Mouse (Mus musculus) E14TG2a.4 (cell line): Measurements from ENCODE around the gene E330009J07Rik.

Experiments
- H3K27me3 ChIP-seq: 2 replicates; pipeline ENCODE4 v1.6.1; 2014; ENCODE audit warnings: low read length, control low read depth; ENCODE audit not compliant: insufficient read depth
- H3K36me3 ChIP-seq: 2 replicates; pipeline ENCODE4 v1.6.1; 2014; ENCODE audit warnings: low read length, control low read depth; ENCODE audit not compliant: insufficient read depth
- H3K4me1 ChIP-seq: replicated peaks from 2 replicates; pipeline ENCODE4 v1.6.1; 2014; ENCODE audit warnings: low read depth, low read length, control low read depth
- H3K4me3 ChIP-seq: replicated peaks from 2 replicates; pipeline ENCODE4 v1.5.1; 2014; ENCODE audit warnings: mild to moderate bottlenecking, low read length
- H3K9me3 ChIP-seq: 2 replicates; pipeline ENCODE4 v1.6.1; 2014; ENCODE audit warnings: low read length, control low read depth
- CTCF ChIP-seq: conservative IDR thresholded peaks from 2 replicates; pipeline ENCODE4 v1.5.1; 2014; ENCODE audit warnings: low read length
- NANOG ChIP-seq: IDR thresholded peaks from 2 replicates; pipeline ENCODE4 v1.6.1; 2014; ENCODE audit warnings: borderline replicate concordance, low read length, mixed read lengths
- POU5F1 ChIP-seq: IDR thresholded peaks from 2 replicates; pipeline ENCODE4 v1.6.1; 2014; ENCODE audit warnings: low read length, borderline replicate concordance

The E330009J07Rik gene

DNA sequence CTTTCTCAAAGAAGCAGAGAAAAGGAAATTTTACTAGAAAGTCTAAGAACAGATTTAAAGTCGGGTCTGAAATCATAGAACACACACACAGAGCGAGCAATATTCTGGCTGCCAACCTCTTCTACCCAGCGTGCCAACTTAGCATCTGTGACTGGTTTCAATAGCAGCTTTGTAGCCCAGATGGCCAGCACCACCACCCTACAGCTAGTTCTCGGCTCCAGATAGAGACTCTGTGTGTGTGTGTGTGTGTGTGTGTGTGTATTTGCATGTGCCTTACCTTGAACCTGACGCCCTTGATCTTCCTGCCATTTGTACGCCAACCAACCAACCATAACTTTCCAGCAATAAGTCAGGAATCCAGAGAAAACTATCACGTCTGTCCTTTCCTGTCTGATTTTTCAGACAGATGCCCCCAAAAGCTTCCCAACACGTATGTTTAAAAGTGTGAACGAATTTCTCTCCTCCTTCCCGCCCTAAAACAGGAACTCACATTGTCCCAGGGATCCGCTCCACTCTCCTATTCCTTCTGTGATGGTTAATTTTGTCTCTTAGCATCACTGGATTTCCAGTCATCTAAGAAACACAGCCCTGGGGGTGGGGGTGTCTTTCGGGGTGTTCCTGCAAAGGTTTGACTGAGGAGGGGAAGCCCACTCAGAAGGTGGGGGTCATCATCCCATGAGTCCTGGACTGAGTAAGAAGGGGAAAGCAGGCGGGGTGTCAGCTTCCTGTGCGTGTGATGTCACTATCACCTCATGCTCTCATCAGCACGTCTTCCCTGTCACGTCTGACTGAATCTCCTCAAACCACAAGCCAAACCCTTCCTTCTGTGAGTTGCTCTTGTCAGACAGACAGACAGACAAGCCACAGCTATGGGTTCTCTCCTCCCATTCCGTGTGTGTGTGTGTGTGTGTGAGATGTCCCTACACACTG is 3.3 kb downstream of the E330009J07Rik start:
- Histone ChIP-seq H3K36me3 (no peaks in the 10 kb centered on the region), H3K4me3 (no peak overlapping the region), H3K4me1 (peaks cover 10% of the 10 kb centered on the region), H3K9me3 (no peaks in the 10 kb centered on the region), H3K27me3 (peaks cover 48% of the 10 kb centered on the region)
- no peak for TF ChIP-seq NANOG

DNA sequence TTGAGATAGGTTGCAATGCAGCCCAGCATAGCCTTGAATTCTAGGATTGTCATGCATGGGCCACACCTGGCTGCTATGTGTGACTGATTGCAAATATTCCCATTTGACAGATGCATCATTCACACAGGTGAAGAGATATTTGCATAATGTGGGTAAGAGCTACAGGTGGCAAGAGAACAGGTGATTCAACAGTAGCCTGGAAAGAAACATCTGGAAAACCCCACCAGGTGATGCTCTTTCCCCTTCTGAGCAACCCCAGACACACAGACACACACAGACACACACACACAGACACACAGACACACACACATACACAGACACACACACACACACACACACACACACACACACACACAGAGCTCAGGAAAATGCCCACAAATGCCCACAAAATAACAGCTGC is 4.1 kb downstream of the E330009J07Rik start:
- Histone ChIP-seq H3K9me3 (no peaks in the 10 kb centered on the region), H3K36me3 (no peaks in the 10 kb centered on the region), H3K4me1 (peaks cover 10% of the 10 kb centered on the region), H3K4me3 (no peak overlapping the region), H3K27me3 (peaks cover 41% of the 10 kb centered on the region)
- no peak for TF ChIP-seq POU5F1
- TF ChIP-seq CTCF = no peak
- TF ChIP-seq NANOG = no peak

DNA sequence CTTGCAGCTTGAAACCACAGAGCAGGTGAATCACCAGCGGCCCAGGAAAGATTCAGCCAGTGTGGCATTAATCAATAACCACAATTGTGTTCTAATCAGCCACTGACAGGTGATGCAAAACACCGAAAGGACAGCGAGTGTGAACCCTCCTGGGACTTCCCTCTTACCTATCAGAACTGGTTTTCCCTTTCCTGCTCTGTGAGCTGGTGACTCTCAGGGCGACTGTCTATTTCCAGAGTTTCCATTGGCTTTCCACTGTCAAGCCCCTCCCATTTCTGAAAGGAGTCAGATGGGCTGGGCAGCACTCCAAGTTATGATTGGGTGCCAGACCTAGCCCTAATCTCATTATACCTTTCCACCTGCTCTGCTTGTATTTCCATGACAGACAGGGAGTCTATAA is 4.6 kb downstream of the E330009J07Rik start:
- peaks cover 10% of the 10 kb centered on the region for H3K4me1 ChIP-seq
- H3K27me3 ChIP-seq = peaks cover 37% of the 10 kb centered on the region
- H3K36me3 ChIP-seq = no peaks in the 10 kb centered on the region
- no peaks in the 10 kb centered on the region for H3K9me3 ChIP-seq
- no peak for TF ChIP-seq CTCF
- no peak for TF ChIP-seq POU5F1
- no peak for TF ChIP-seq NANOG
- H3K4me3 ChIP-seq = no peak overlapping the region

DNA sequence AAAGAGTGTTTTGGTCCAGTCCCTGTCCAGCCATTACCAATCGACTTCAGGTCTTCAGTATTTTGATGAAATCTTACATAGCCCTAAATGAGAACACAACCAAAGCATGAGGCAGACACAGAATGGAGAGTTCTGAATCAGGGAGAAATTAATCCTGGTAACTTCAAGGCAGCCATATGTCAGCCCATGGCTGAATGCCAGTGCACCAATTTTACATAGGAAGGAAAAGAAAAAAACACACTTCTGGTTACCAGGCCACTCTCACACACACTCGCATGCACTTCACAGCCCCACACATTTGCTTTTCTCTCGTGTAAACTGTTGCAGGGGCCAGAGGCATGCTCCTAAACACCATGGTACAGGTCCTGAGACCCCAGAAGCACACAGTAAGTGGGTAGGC is 5.1 kb downstream of the E330009J07Rik start:
- H3K36me3 ChIP-seq = no peaks in the 10 kb centered on the region
- no peak overlapping the region for H3K4me3 ChIP-seq
- H3K27me3 ChIP-seq = peaks cover 33% of the 10 kb centered on the region
- no peak for TF ChIP-seq CTCF
- no peak for TF ChIP-seq POU5F1
- TF ChIP-seq NANOG = no peak
- H3K4me1 ChIP-seq = peaks cover 10% of the 10 kb centered on the region
- no peaks in the 10 kb centered on the region for H3K9me3 ChIP-seq

DNA sequence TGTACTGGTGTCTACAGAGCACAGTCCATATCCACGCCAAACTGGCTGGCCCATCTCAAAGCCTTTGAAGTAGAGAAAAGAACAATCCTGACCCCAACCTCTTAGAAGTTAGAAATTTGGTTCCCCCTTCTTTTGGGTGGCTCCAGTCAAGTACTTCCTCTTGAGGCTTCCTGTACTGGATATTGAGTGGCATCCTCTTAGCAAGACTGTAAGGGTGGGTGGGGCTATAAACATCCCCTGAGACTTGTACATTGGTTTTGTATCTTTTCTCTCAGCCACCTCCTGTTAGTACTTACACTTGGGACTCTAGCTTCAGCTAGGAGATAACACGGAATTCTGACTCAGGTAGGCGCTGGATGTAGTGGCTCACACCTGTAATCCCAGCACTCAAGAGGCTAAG is 5.7 kb downstream of the E330009J07Rik start:
- Histone ChIP-seq H3K4me3 (no peak overlapping the region), H3K36me3 (no peaks in the 10 kb centered on the region), H3K4me1 (peaks cover 10% of the 10 kb centered on the region), H3K27me3 (peaks cover 27% of the 10 kb centered on the region), H3K9me3 (no peaks in the 10 kb centered on the region)
- TF ChIP-seq CTCF = no peak

DNA sequence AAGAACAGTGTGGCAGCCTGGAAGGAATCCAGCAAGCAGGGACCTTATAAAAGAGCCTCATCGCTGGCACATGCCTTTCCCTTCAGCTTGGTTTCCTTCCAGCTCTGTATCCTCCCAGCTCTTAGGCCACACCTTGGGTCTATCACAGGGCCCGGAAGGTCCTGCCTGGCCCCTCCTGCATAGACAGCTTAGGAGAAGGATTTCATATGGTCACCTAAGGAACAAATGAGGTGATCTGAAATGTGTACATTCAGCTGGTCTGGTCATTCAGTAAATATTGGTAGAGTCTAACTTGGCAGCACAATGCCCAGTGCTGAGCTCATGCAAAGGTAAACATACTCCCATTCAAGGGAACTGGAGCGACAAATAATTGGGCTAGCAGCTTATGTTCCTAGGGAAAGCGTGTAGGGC is 6.4 kb downstream of the E330009J07Rik start:
- H3K9me3 ChIP-seq = no peaks in the 10 kb centered on the region
- H3K4me1 ChIP-seq = peaks cover 3% of the 10 kb centered on the region
- H3K4me3 ChIP-seq = no peak overlapping the region
- H3K27me3 ChIP-seq = peaks cover 20% of the 10 kb centered on the region
- TF ChIP-seq NANOG = no peak
- H3K36me3 ChIP-seq = no peaks in the 10 kb centered on the region

DNA sequence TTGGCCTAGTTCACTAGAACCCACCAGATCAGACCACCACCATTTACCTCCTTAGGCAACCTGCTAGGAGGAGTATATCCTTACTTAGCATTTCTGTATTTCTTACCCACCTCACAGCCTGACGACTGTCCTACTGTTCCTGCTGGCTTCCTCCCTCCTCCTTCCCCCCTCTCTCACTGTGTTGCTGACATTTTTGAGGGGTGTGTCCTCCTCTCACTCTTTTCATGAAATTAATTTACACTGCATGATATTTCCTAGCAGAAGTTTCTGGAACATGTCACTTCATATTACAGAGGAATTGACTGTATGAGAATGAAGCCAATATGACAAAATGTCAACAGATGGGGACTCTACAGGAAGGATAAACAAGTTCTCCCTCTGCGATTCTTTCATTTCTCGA is 7.2 kb downstream of the E330009J07Rik start:
- no peak overlapping the region for H3K4me3 ChIP-seq
- H3K9me3 ChIP-seq = no peaks in the 10 kb centered on the region
- TF ChIP-seq CTCF (no peak), POU5F1 (no peak), NANOG (no peak)
- no peaks in the 10 kb centered on the region for H3K36me3 ChIP-seq
- no peaks in the 10 kb centered on the region for H3K4me1 ChIP-seq
- peaks cover 12% of the 10 kb centered on the region for H3K27me3 ChIP-seq

DNA sequence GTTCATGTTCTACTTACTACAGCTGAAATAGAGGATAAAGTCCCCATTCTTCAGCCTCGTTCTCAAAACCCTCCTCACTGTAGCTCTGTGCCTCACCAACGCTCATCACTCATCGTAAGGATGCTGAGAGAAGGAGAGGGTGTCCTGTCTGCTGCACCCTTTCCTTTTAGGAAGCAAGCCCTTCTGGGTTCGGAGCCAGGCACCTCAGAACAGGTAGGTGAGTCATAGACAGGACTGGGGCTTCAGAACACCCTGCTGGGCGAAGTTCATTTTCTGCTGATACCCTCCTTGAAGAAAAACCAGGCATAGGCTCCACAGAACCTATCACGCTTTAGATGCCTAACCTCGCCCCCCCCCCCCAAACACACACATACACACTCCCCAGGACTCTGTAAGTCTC is 8.5 kb downstream of the E330009J07Rik start:
- Histone ChIP-seq H3K9me3 (no peaks in the 10 kb centered on the region), H3K4me1 (no peaks in the 10 kb centered on the region), H3K4me3 (no peak overlapping the region), H3K27me3 (no peaks in the 10 kb centered on the region; the same call in 1 of the 2 replicates), H3K36me3 (no peaks in the 10 kb centered on the region)
- TF ChIP-seq POU5F1 = no peak
- no peak for TF ChIP-seq NANOG
- no peak for TF ChIP-seq CTCF

DNA sequence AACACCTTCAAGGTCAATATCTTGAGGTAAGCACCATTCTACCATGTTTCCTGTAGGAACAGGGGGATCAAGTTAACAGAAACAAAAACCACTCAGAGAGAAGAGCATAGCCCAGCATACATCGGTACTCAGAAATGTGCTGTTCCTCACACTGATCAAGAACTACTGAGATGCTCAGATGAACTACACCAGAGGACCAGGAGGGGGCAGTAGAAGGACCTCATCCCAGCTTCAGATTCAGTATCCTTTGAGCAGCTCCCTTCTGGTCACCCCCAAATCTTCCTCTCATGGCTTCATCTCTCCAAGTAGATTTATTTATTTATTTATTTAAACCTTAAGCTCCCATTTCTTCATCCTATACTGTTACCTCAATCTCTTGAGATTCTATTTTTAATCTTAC is 12.2 kb downstream of the E330009J07Rik start:
- no peak overlapping the region for H3K4me3 ChIP-seq
- TF ChIP-seq NANOG = no peak
- TF ChIP-seq POU5F1 = no peak
- peak; percentile 74 for TF ChIP-seq CTCF
- H3K9me3 ChIP-seq = no peaks in the 10 kb centered on the region
- no peaks in the 10 kb centered on the region for H3K4me1 ChIP-seq
- no peaks in the 10 kb centered on the region for H3K36me3 ChIP-seq
- no peaks in the 10 kb centered on the region for H3K27me3 ChIP-seq
